Mouse (Mus musculus): ENCODE data around the gene Lpxn. TPM values are rescaled to one million over a fixed set of nuclear protein-coding genes. Genes with fewer than 3 reads are reported as not detected.

The Lpxn gene
- polyA plus RNA-seq, 2 experiments: 4.0 to 4.8 TPM

- Histone ChIP-seq H3K4me1 (ENCODE audit: control insufficient read depth, insufficient read depth, low read length) (no peaks in the 10 kb centered on the region), H3K4me2 (replicated peaks; ENCODE audit: low read depth, low read length, severe bottlenecking) (no peak overlapping the region), H3K27me3 (ENCODE audit: control insufficient read depth, insufficient read depth, low read length) (no peaks in the 10 kb centered on the region), H3K9ac (ENCODE audit: low read depth, low read length, severe bottlenecking) (no peak overlapping the region), H3K36me3 (ENCODE audit: control insufficient read depth, insufficient read depth, low read length) (no peaks in the 10 kb centered on the region), H3K27ac (replicated peaks; ENCODE audit: low read depth, low read length) (no peak overlapping the region), H3K4me3 (replicated peaks; ENCODE audit: low read length) (no peak overlapping the region), H3K9me3 (ENCODE audit: control insufficient read depth, low read length) (no peaks in the 10 kb centered on the region)
- WGBS: 89% methylated on average over 3 of the region's 3 CpGs
- ATAC-seq (ENCODE audit: low FRiP score, low read depth) (no peak), DNase-seq (ENCODE audit: low spot score) (no peak)
- no peak for TF ChIP-seq POLR2A (IDR thresholded peaks at IDR 0.05; ENCODE audit: borderline replicate concordance, extremely low read depth, insufficient read depth, insufficient read length)
Measured at GRCm38 (mm10) chr19:12799081-12799480, 3.1 kb downstream of the Lpxn start.

GRCm38 (mm10) chr19:12800621-12801020 lies 4.6 kb downstream of the Lpxn start:
- DNase-seq (ENCODE audit: low spot score) (no peak), ATAC-seq (ENCODE audit: low FRiP score, low read depth) (no peak)
- Histone ChIP-seq H3K4me3 (replicated peaks; ENCODE audit: low read length) (no peak overlapping the region), H3K9ac (ENCODE audit: low read depth, low read length, severe bottlenecking) (no peak overlapping the region), H3K4me2 (replicated peaks; ENCODE audit: low read depth, low read length, severe bottlenecking) (no peak overlapping the region), H3K4me1 (ENCODE audit: control insufficient read depth, insufficient read depth, low read length) (no peaks in the 10 kb centered on the region), H3K36me3 (ENCODE audit: control insufficient read depth, insufficient read depth, low read length) (no peaks in the 10 kb centered on the region), H3K9me3 (ENCODE audit: control insufficient read depth, low read length) (no peaks in the 10 kb centered on the region), H3K27ac (replicated peaks; ENCODE audit: low read depth, low read length) (no peak overlapping the region), H3K27me3 (ENCODE audit: control insufficient read depth, insufficient read depth, low read length) (no peaks in the 10 kb centered on the region)
- no peak for TF ChIP-seq POLR2A (IDR thresholded peaks at IDR 0.05; ENCODE audit: borderline replicate concordance, extremely low read depth, insufficient read depth, insufficient read length)
- 59% methylated on average over 2 of the region's 2 CpGs for WGBS

- no peak overlapping the region for H3K4me3 ChIP-seq (replicated peaks; ENCODE audit: low read length)
- no peak overlapping the region for H3K4me2 ChIP-seq (replicated peaks; ENCODE audit: low read depth, low read length, severe bottlenecking)
- H3K27me3 ChIP-seq (ENCODE audit: control insufficient read depth, insufficient read depth, low read length): no peaks in the 10 kb centered on the region
- H3K9ac ChIP-seq (ENCODE audit: low read depth, low read length, severe bottlenecking): no peak overlapping the region
- no peaks in the 10 kb centered on the region for H3K36me3 ChIP-seq (ENCODE audit: control insufficient read depth, insufficient read depth, low read length)
- ATAC-seq (ENCODE audit: low FRiP score, low read depth) (no peak), DNase-seq (ENCODE audit: low spot score) (no peak)
- no peaks in the 10 kb centered on the region for H3K4me1 ChIP-seq (ENCODE audit: control insufficient read depth, insufficient read depth, low read length)
- H3K9me3 ChIP-seq (ENCODE audit: control insufficient read depth, low read length): no peaks in the 10 kb centered on the region
- no peak overlapping the region for H3K27ac ChIP-seq (replicated peaks; ENCODE audit: low read depth, low read length)
- TF ChIP-seq POLR2A (IDR thresholded peaks at IDR 0.05; ENCODE audit: borderline replicate concordance, extremely low read depth, insufficient read depth, insufficient read length): no peak
- WGBS: 74% methylated on average over 3 of the region's 3 CpGs
Measured at GRCm38 (mm10) chr19:12801046-12801445, 5.1 kb downstream of the Lpxn start.

- no peak for DNase-seq (ENCODE audit: low spot score)
- Histone ChIP-seq H3K36me3 (ENCODE audit: control insufficient read depth, insufficient read depth, low read length) (no peaks in the 10 kb centered on the region), H3K9me3 (ENCODE audit: control insufficient read depth, low read length) (no peaks in the 10 kb centered on the region), H3K27me3 (ENCODE audit: control insufficient read depth, insufficient read depth, low read length) (no peaks in the 10 kb centered on the region), H3K4me1 (ENCODE audit: control insufficient read depth, insufficient read depth, low read length) (no peaks in the 10 kb centered on the region), H3K4me3 (replicated peaks; ENCODE audit: low read length) (no peak overlapping the region), H3K9ac (ENCODE audit: low read depth, low read length, severe bottlenecking) (no peak overlapping the region), H3K27ac (replicated peaks; ENCODE audit: low read depth, low read length) (no peak overlapping the region), H3K4me2 (replicated peaks; ENCODE audit: low read depth, low read length, severe bottlenecking) (no peak overlapping the region)
- no peak for ATAC-seq (ENCODE audit: low FRiP score, low read depth)
- 77% methylated on average over 3 of the region's 3 CpGs for WGBS
- no peak for TF ChIP-seq POLR2A (IDR thresholded peaks at IDR 0.05; ENCODE audit: borderline replicate concordance, extremely low read depth, insufficient read depth, insufficient read length)
Measured at GRCm38 (mm10) chr19:12802830-12803229, 6.8 kb downstream of the Lpxn start.

GRCm38 (mm10) chr19:12804237-12804636 lies 8.2 kb downstream of the Lpxn start:
- ATAC-seq (ENCODE audit: low FRiP score, low read depth): no peak
- Histone ChIP-seq H3K4me1 (ENCODE audit: control insufficient read depth, insufficient read depth, low read length) (no peaks in the 10 kb centered on the region), H3K9ac (ENCODE audit: low read depth, low read length, severe bottlenecking) (no peak overlapping the region), H3K4me2 (replicated peaks; ENCODE audit: low read depth, low read length, severe bottlenecking) (no peak overlapping the region), H3K4me3 (replicated peaks; ENCODE audit: low read length) (no peak overlapping the region), H3K27me3 (ENCODE audit: control insufficient read depth, insufficient read depth, low read length) (no peaks in the 10 kb centered on the region), H3K9me3 (ENCODE audit: control insufficient read depth, low read length) (no peaks in the 10 kb centered on the region), H3K36me3 (ENCODE audit: control insufficient read depth, insufficient read depth, low read length) (no peaks in the 10 kb centered on the region), H3K27ac (replicated peaks; ENCODE audit: low read depth, low read length) (no peak overlapping the region)
- TF ChIP-seq POLR2A (IDR thresholded peaks at IDR 0.05; ENCODE audit: borderline replicate concordance, extremely low read depth, insufficient read depth, insufficient read length): no peak
- DNase-seq (ENCODE audit: low spot score): no peak
- 77% methylated on average over 1 of the region's 1 CpGs for WGBS

- Histone ChIP-seq H3K27ac (replicated peaks; ENCODE audit: low read depth, low read length) (no peak overlapping the region), H3K36me3 (ENCODE audit: control insufficient read depth, insufficient read depth, low read length) (no peaks in the 10 kb centered on the region), H3K4me3 (replicated peaks; ENCODE audit: low read length) (no peak overlapping the region), H3K4me2 (replicated peaks; ENCODE audit: low read depth, low read length, severe bottlenecking) (no peak overlapping the region), H3K4me1 (ENCODE audit: control insufficient read depth, insufficient read depth, low read length) (no peaks in the 10 kb centered on the region), H3K9me3 (ENCODE audit: control insufficient read depth, low read length) (no peaks in the 10 kb centered on the region), H3K27me3 (ENCODE audit: control insufficient read depth, insufficient read depth, low read length) (no peaks in the 10 kb centered on the region), H3K9ac (ENCODE audit: low read depth, low read length, severe bottlenecking) (no peak overlapping the region)
- DNase-seq (ENCODE audit: low spot score): no peak
- TF ChIP-seq POLR2A (IDR thresholded peaks at IDR 0.05; ENCODE audit: borderline replicate concordance, extremely low read depth, insufficient read depth, insufficient read length): no peak
- no peak for ATAC-seq (ENCODE audit: low FRiP score, low read depth)
- 89% methylated on average over 3 of the region's 3 CpGs for WGBS
Measured at GRCm38 (mm10) chr19:12805730-12806129, 9.7 kb downstream of the Lpxn start.

All from limb, embryonic 14.5 days (tissue).